Mouse (Mus musculus) 416B (cell line): ENCODE measurements at regions not wholly inside any gene's neighbourhood (a gene's known extent, or its start where the extent isn't known, plus 50 kb on each side); places are given as distances from the start of the nearest gene placed in this dataset.

ENCODE experiments used
- DNase-seq: peaks from one replicate; pipeline ENCODE4 v3.0.0; 2011; ENCODE audit warnings: low read depth

- no peak for DNase-seq
Observed at GRCm38 (mm10) chr8:4411126-4411525, 81.7 kb upstream of the Cers4 start.

- no peak for DNase-seq
Observed at GRCm38 (mm10) chr8:4411836-4412235, 81.0 kb upstream of the Cers4 start.

- DNase-seq, result peak; percentile 59
Observed at GRCm38 (mm10) chr8:4413206-4413605, 79.6 kb upstream of the Cers4 start.

- DNase-seq, result no peak
Observed at GRCm38 (mm10) chr8:4413764-4414163, 79.1 kb upstream of the Cers4 start.

- no peak for DNase-seq
Observed at GRCm38 (mm10) chr8:4417141-4417540, 75.7 kb upstream of the Cers4 start.

- no peak for DNase-seq
Observed at GRCm38 (mm10) chr8:4433161-4433560, 59.7 kb upstream of the Cers4 start.

- DNase-seq, result no peak
Observed at GRCm38 (mm10) chr8:4436546-4436945, 56.3 kb upstream of the Cers4 start.
